Mouse (Mus musculus): ENCODE measurements at regions not wholly inside any gene's neighbourhood (a gene's known extent, or its start where the extent isn't known, plus 50 kb on each side); places are given as distances from the start of the nearest gene placed in this dataset.

DNA sequence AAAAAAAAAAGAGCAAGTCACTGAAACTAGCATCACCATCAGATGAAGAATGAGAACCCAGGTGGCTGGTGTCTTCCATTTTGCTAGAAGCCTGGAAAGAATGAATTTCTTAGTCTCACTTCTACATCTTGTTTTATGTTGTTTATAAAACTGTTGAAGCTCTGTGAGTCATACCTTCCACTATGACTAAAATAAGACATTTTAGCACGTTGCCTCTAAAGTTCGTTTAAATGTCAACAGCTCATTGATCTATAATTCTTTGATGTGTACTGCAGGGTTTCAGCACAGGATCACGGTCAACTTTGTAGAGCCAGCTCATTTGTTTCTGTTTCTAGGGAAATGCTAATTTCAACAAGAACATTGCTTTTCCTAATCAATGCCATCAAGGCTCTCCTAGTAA lies 107.2 kb downstream of the Cep44 start:
- TF ChIP-seq CTCF (IDR thresholded peaks at IDR 0.05; ENCODE audit: borderline replicate concordance, insufficient read depth, low read length) (no peak), POLR2A (IDR thresholded peaks at IDR 0.05; ENCODE audit: low read depth, low read length) (no peak)

Data from embryonic fibroblast, embryonic 13.5 days (primary cell).